Mouse (Mus musculus): ENCODE data around the gene Cyb5r4.
"Not testable (repeated sequence)": the region's sequence is repeated elsewhere in the genome, so short reads cannot be mapped to it uniquely, and the experiment has no call there.

Cyb5r4 gene

DNA sequence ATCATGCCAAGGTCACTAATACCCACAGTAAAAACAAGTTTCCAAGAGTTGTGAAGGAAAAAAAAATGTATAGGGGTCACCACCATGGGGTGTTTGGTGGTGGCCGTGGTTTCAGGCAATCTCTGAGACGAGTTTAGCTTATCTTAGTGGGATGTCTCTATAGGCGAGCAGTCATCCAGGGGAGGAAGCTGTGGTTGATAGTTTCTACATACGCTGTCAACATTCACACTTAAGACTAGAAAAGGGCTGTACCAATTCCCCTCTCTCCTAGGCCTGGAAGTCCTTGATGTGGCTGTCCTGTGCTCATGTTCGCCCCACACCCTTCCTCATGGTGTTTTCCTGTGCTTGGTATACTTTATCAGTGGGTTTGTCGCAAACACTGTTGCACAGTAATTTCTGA, 4.0 kb downstream of the Cyb5r4 start:
- no peak for DNase-seq (ENCODE audit: low read depth, low spot score)

DNA sequence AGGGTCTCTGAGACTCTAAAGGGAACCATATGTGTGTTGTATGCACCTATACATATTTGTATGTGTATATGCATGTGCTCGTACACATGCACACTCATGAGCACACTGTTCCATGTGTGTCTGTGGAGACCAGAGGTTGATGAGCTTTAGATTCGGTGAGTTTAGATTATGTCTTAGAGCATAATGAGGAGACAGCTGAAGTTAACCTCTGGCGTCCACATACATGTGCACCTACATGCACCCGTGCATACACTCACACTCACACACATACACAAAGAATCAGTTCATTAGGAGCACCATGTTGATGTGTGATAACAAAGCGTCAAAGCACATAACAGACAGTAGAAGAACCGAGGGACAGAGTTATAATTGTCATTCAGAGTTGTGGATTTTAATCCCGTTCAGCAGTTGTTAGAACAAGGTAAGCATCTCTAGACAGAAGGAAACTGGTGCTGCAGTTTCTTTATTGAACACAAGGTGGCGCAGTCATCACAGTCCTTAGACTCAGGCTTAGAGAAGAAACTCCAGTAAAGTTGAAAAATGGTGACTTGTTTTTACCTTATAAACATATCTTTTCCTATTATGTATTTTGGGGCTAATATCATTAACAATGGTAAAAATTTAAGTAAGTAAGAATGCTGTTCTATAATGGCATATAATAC, 5.7 kb downstream of the Cyb5r4 start:
- peak; percentile 57 for DNase-seq (ENCODE audit: low read depth, low spot score)

DNA sequence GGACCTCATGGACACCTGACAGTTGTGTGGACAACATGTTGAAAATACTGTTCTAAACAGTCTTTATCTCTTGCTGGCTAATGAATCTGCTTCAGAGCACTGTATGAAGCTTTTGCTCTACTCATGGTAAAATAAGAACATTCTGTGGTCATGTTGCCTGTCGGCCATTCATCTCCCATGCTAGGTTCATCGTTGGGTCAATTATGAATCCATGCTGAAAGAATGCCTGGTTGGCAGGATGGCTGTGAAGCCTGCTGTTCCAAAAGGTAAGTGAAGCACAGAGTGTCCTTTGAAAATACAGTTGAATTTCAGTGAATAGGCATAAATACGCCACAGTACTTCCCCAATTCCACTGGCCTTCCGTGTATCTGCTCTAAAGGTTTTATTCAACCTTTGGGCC, 10.4 kb downstream of the Cyb5r4 start:
- no peak for DNase-seq (ENCODE audit: low read depth, low spot score)

GRCm38 (mm10) chr9:87034831-87035580, 13.2 kb downstream of the Cyb5r4 start:
- no peak for DNase-seq (ENCODE audit: low read depth, low spot score)

- no peak for DNase-seq (ENCODE audit: low read depth, low spot score)
Observed at GRCm38 (mm10) chr9:87049425-87049824, 27.6 kb downstream of the Cyb5r4 start.

- DNase-seq (ENCODE audit: low read depth, low spot score): no peak
Observed at GRCm38 (mm10) chr9:87055547-87056235, 33.9 kb downstream of the Cyb5r4 start.

DNA sequence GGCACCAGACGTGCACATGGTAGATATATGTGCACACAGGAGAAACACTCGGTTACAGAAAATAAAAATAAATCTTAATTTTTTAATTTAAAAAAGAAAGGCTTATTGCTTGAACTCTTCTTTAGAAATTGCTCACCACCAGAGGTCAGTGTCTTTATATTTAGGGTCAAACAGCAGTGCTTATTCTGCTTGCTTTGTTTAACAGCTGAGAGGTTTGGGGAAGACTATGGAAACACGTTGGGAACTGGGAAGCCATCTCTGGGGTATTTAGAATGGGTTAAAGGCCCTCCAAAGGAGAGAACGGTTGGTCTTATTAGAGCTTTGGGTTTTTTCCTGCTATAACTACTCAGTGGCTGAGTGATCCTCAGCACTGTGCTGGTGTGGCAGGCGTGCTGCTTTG, 40.5 kb downstream of the Cyb5r4 start:
- no peak for DNase-seq (ENCODE audit: low read depth, low spot score)

DNA sequence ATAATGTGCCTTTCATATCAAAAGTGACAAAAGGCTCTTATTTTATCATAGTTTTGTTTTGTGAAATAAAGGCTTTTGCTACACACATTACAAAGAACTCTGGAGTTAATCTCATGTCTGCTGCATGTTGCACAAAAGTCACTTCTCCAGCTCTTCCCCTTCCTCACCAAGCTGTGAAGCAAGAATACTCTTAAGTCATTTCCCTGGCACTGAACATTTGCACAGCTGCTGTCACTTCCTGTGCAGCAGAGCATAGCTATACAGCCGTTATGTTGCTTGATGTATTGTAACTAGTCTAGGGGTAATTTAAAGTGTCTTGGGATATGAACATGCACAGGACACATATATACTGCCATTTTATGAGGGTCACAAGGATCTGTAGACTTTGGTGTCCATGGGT, 46.3 kb downstream of the Cyb5r4 start:
- no peak for DNase-seq (ENCODE audit: low read depth, low spot score)

- not testable (repeated sequence) for DNase-seq (ENCODE audit: low read depth, low spot score)
Observed at GRCm38 (mm10) chr9:87071566-87071965, 49.8 kb downstream of the Cyb5r4 start.

DNA sequence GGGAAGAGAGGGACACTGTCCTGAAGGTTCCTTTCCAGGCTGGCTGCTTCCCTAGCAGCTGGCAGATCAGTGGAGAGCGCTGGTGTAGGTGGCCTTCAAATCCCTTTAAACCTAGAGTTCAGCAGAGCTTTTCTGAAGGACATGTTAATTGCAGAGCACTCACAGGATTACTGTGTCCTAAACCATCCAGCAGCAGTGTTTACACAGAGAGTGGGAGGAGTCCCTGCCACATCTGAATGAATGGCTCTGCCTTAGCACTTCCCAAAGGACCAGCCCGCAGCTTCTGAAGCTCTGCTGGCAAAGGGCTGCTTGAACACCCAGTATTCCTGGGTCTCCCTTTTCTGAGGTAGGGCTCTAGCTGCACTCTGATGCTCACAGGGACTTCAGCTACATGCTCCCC, 56.1 kb downstream of the Cyb5r4 start:
- no peak for DNase-seq (ENCODE audit: low read depth, low spot score)

GRCm38 (mm10) chr9:87079511-87079910, 57.7 kb downstream of the Cyb5r4 start:
- no peak for DNase-seq (ENCODE audit: low read depth, low spot score)

GRCm38 (mm10) chr9:87086991-87087390, 65.2 kb downstream of the Cyb5r4 start:
- no peak for DNase-seq (ENCODE audit: low read depth, low spot score)

DNA sequence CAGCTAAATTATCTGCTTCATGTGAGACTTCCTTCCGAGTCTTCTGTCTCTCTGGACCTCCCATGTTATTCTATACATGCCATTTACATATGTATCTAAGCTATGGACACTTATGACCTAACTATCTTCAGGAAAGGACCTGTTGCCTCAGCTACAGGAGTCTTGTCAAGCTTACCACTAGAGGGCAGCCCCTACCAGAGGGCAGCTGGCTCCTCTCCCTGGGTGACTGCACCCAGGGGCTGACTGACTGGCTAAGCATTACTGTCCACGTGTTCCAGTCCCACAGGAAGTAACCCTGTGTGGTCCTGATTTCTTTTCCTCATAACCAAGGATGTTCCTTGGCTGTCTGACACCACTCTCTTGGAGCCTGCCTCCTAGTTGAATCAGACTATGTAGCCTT, 76.2 kb downstream of the Cyb5r4 start:
- DNase-seq (ENCODE audit: low read depth, low spot score): no peak

GRCm38 (mm10) chr9:87115019-87115418, 93.2 kb downstream of the Cyb5r4 start:
- no peak for DNase-seq (ENCODE audit: low read depth, low spot score)

DNA sequence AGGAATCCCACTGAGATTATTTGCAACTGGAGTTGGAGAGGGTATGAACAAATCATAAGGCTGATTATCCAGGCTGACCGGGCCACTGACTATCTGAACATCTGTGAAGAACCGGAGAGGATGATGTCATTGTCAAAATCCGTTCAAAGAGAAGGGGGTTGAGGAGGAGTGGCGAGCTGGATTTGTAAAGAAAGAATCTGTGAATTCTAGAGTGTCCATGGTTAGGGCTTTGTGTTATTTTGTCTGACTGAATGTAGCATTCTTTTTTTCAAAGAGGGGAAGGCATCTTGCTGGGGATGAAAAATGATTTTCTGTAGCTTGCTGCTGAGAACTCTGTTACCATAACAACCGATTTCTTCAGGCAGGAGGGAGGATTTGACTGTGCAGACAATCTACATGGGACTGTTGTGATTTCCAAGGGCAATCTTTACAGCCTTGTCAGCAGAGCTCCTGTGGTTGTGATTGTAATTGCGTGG, 93.7 kb downstream of the Cyb5r4 start:
- no peak for DNase-seq (ENCODE audit: low read depth, low spot score)

GRCm38 (mm10) chr9:87115978-87116377, 94.2 kb downstream of the Cyb5r4 start:
- no peak for DNase-seq (ENCODE audit: low read depth, low spot score)

- DNase-seq (ENCODE audit: low read depth, low spot score): no peak
Observed at GRCm38 (mm10) chr9:87118996-87119395, 97.2 kb downstream of the Cyb5r4 start.

- DNase-seq (ENCODE audit: low read depth, low spot score): no peak
Observed at GRCm38 (mm10) chr9:87121956-87122493, 100.2 kb downstream of the Cyb5r4 start.

DNA sequence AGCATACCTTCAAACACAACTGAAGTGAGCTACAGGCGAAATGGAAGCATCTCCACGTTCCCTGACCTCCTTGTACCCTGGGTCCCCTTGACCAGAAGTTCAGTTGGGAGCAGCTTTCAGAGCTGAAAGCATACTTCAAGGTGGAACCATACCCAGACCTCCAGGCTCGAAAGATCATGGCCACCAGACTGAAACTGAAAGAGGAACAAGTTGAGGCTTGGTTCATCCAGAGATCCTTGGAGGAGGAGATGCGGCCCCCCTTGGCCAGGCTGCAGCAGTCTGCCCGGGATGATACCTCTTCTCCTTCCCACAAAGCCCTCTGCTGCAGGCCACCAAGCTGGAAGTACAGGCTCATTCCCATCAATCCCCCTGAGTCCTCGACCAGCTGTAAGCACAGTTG, 105.2 kb downstream of the Cyb5r4 start:
- DNase-seq (ENCODE audit: low read depth, low spot score): not testable (repeated sequence)

All from embryo, embryonic 11.5 days (tissue).